Mouse (Mus musculus): ENCODE measurements around the gene Pdgfc. TPM values are rescaled to one million over a fixed set of nuclear protein-coding genes. Genes with fewer than 3 reads are reported as not detected.

Gene Pdgfc
- polyA plus RNA-seq, 1 experiment, result 23.9 TPM

DNA sequence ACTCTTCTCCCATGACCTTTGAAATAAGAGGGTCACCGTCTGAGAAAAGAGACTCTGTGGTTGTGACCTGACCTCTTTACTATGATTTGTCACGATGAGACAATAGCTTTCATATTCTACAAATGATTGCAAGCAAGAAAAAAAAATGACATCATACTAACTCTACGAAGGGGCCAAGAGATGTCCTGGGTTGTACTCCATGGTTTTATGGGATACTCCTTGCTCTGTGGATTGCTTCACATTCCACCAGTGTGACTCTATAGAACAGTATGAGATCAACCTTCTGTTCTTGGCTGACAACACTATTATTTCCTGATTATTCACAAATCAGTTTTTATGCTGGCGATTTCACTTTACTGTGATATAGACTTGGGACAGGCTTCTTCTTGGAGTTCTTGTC, 4.2 kb upstream of the Pdgfc start:
- H3K36me3 ChIP-seq (ENCODE audit: control insufficient read depth, insufficient read depth), result no peaks in the 10 kb centered on the region
- no peaks in the 10 kb centered on the region for H3K27me3 ChIP-seq (ENCODE audit: control insufficient read depth, insufficient read depth, insufficient read length)
- H3K79me2 ChIP-seq (ENCODE audit: control insufficient read depth, insufficient read depth), result peaks cover 6% of the 10 kb centered on the region
- no peak overlapping the region for H3ac ChIP-seq (ENCODE audit: control insufficient read depth, insufficient read length)
- peak; percentile 96 for TF ChIP-seq CEBPB (IDR thresholded peaks at IDR 0.05; ENCODE audit: insufficient read depth, poor library complexity, severe bottlenecking)
- no peak for TF ChIP-seq TCF3 (IDR thresholded peaks at IDR 0.05; ENCODE audit: insufficient read length, low read depth)
- peak overlapping the region; percentile 69 for H3K4me2 ChIP-seq (ENCODE audit: low read depth)
- H3K4me3 ChIP-seq, result no peak overlapping the region

DNA sequence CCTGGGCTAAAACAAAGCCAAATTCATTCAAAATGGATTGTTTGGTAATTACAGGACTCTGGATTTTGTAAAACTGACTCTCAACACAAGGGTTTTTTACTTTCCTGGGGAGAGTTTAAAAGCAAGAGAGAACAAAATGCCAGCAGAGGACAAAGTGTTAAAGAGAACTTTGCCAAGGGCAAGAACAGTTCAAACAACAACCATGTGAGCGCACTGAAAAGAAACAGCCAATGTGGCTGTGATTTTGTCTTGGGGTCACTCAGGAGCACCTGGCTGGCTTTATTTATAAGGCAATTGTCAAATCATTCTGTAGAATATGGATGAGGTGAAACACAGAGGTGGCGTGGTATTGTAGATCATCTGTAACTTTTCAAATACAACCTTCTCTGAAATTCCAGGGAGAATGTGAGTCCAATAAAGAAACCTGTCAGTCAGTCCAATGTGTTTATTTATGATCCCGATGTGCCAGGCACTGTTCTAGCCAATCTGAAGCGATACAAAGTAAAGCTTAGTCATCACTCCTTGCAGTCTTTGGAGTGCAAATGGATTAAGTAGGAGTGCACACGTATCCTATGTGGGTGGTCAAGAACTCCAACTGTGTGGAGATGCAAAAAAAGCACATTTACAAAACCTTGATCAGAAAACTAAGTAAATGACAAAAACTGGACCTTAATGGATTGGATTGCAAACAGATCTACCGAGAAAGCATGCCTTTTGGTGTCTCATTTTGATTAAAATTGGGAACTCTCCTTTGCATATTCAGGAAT, 1.7 kb upstream of the Pdgfc start:
- H3K79me2 ChIP-seq (ENCODE audit: control insufficient read depth, insufficient read depth), result peaks cover 31% of the 10 kb centered on the region
- H3ac ChIP-seq (ENCODE audit: control insufficient read depth, insufficient read length), result no peak overlapping the region
- H3K27me3 ChIP-seq (ENCODE audit: control insufficient read depth, insufficient read depth, insufficient read length), result no peaks in the 10 kb centered on the region
- TF ChIP-seq POLR2AphosphoS2 (IDR thresholded peaks at IDR 0.05; ENCODE audit: insufficient read length, low read depth) (no peak), POLR2A (IDR thresholded peaks at IDR 0.05; ENCODE audit: insufficient read length, low read depth) (no peak), SRF (IDR thresholded peaks at IDR 0.05; ENCODE audit: control insufficient read depth, insufficient read length, low read depth) (no peak), REST (IDR thresholded peaks at IDR 0.05; ENCODE audit: insufficient read depth, insufficient read length) (no peak), TCF12 (IDR thresholded peaks at IDR 0.05; ENCODE audit: insufficient read depth, poor library complexity, severe bottlenecking) (no peak), MYOD1 (IDR thresholded peaks at IDR 0.05; ENCODE audit: control insufficient read depth in 1 of 3, insufficient read length in 2 of 3, low read depth in 2 of 3) (no peak), USF1 (IDR thresholded peaks at IDR 0.05; ENCODE audit: low read depth) (no peak), CEBPB (IDR thresholded peaks at IDR 0.05; ENCODE audit: insufficient read depth, poor library complexity, severe bottlenecking) (no peak), E2F4 (IDR thresholded peaks at IDR 0.05; ENCODE audit: insufficient read depth) (no peak), MAX (IDR thresholded peaks at IDR 0.05; ENCODE audit: low read depth) (no peak), MYOG (IDR thresholded peaks at IDR 0.05; ENCODE audit: control insufficient read depth in 1 of 3, insufficient read depth in 1 of 3, insufficient read length in 2 of 3, low read depth in 2 of 3) (no peak)
- no peaks in the 10 kb centered on the region for H3K36me3 ChIP-seq (ENCODE audit: control insufficient read depth, insufficient read depth)
- peak overlapping the region; percentile 69 for H3K4me2 ChIP-seq (ENCODE audit: low read depth)
- H3K4me3 ChIP-seq, result no peak overlapping the region

DNA sequence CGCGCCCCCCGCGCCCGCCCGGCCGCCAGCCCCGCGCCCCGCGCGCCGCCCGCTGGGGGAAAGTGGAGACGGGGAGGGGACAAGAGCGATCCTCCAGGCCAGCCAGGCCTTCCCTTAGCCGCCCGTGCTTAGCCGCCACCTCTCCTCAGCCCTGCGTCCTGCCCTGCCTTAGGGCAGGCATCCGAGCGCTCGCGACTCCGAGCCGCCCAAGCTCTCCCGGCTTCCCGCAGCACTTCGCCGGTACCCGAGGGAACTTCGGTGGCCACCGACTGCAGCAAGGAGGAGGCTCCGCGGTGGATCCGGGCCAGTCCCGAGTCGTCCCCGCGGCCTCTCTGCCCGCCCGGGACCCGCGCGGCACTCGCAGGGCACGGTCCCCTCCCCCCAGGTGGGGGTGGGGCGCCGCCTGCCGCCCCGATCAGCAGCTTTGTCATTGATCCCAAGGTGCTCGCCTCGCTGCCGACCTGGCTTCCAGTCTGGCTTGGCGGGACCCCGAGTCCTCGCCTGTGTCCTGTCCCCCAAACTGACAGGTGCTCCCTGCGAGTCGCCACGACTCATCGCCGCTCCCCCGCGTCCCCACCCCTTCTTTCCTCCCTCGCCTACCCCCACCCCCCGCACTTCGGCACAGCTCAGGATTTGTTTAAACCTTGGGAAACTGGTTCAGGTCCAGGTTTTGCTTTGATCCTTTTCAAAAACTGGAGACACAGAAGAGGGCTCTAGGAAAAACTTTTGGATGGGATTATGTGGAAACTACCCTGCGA, 517 bp downstream of the Pdgfc start:
- H3K79me2 ChIP-seq (ENCODE audit: control insufficient read depth, insufficient read depth), result peaks cover 53% of the 10 kb centered on the region

DNA sequence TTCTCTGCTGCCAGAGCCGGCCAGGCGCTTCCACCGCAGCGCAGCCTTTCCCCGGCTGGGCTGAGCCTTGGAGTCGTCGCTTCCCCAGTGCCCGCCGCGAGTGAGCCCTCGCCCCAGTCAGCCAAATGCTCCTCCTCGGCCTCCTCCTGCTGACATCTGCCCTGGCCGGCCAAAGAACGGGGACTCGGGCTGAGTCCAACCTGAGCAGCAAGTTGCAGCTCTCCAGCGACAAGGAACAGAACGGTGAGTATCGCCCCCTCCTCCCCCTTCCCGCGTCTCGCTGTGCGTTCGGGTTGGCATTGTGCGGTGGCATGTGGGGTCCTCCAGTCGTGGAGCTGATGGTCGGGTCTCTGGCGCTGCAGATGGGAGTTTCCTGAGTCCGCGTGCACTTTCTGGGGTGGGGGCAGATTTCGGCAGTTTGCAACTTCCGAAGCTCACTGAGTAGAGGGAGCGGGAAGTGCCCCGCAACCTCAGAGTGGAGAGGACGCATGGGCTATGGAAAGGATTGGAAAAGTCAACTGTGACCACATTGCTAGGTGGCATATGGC, 1.2 kb downstream of the Pdgfc start:
- Histone ChIP-seq H3K36me3 (ENCODE audit: control insufficient read depth, insufficient read depth) (peaks cover 7% of the 10 kb centered on the region), H3ac (ENCODE audit: control insufficient read depth, insufficient read length) (peak overlapping the region; percentile 97), H3K4me3 (peak overlapping the region; percentile 84), H3K27me3 (ENCODE audit: control insufficient read depth, insufficient read depth, insufficient read length) (no peaks in the 10 kb centered on the region), H3K4me2 (ENCODE audit: low read depth) (peak overlapping the region; percentile 69), H3K79me2 (ENCODE audit: control insufficient read depth, insufficient read depth) (peaks cover 60% of the 10 kb centered on the region)
- TF ChIP-seq USF1 (IDR thresholded peaks at IDR 0.05; ENCODE audit: low read depth) (no peak), POLR2A (IDR thresholded peaks at IDR 0.05; ENCODE audit: insufficient read length, low read depth) (no peak), MYOG (IDR thresholded peaks at IDR 0.05; ENCODE audit: control insufficient read depth in 1 of 3, insufficient read depth in 1 of 3, insufficient read length in 2 of 3, low read depth in 2 of 3) (no peak), MYOD1 (IDR thresholded peaks at IDR 0.05; ENCODE audit: control insufficient read depth in 1 of 3, insufficient read length in 2 of 3, low read depth in 2 of 3) (no peak), POLR2AphosphoS2 (IDR thresholded peaks at IDR 0.05; ENCODE audit: insufficient read length, low read depth) (peak; percentile 15)

More for the DNA sequence above, 517 bp downstream of the Pdgfc start:
- Histone ChIP-seq H3K36me3 (ENCODE audit: control insufficient read depth, insufficient read depth) (peaks cover 7% of the 10 kb centered on the region), H3ac (ENCODE audit: control insufficient read depth, insufficient read length) (peak overlapping the region; percentile 97), H3K4me3 (peak overlapping the region; percentile 84), H3K4me2 (ENCODE audit: low read depth) (peak overlapping the region; percentile 69), H3K27me3 (ENCODE audit: control insufficient read depth, insufficient read depth, insufficient read length) (no peaks in the 10 kb centered on the region)
- no peak for TF ChIP-seq TCF3 (IDR thresholded peaks at IDR 0.05; ENCODE audit: insufficient read length, low read depth)
- no peak for TF ChIP-seq USF1 (IDR thresholded peaks at IDR 0.05; ENCODE audit: low read depth)
- peak; percentile 40 for TF ChIP-seq POLR2AphosphoS2 (IDR thresholded peaks at IDR 0.05; ENCODE audit: insufficient read length, low read depth)
- no peak for TF ChIP-seq E2F4 (IDR thresholded peaks at IDR 0.05; ENCODE audit: insufficient read depth)
- peak; percentile 43 for TF ChIP-seq POLR2A (IDR thresholded peaks at IDR 0.05; ENCODE audit: insufficient read length, low read depth)
- no peak for TF ChIP-seq MAX (IDR thresholded peaks at IDR 0.05; ENCODE audit: low read depth)
- peak in 2 of 3 experiments; percentile 44 to 80 for TF ChIP-seq MYOD1 (IDR thresholded peaks at IDR 0.05; ENCODE audit: control insufficient read depth in 1 of 3, insufficient read length in 2 of 3, low read depth in 2 of 3)
- peak in 2 of 3 experiments; percentile 56 to 59 for TF ChIP-seq MYOG (IDR thresholded peaks at IDR 0.05; ENCODE audit: control insufficient read depth in 1 of 3, insufficient read depth in 1 of 3, insufficient read length in 2 of 3, low read depth in 2 of 3)
- TF ChIP-seq SRF (IDR thresholded peaks at IDR 0.05; ENCODE audit: control insufficient read depth, insufficient read length, low read depth), result no peak
- TF ChIP-seq CEBPB (IDR thresholded peaks at IDR 0.05; ENCODE audit: insufficient read depth, poor library complexity, severe bottlenecking), result no peak
- no peak for TF ChIP-seq TCF12 (IDR thresholded peaks at IDR 0.05; ENCODE audit: insufficient read depth, poor library complexity, severe bottlenecking)
- TF ChIP-seq REST (IDR thresholded peaks at IDR 0.05; ENCODE audit: insufficient read depth, insufficient read length), result no peak

All from myocyte (in vitro differentiated cells).